Mouse (Mus musculus) hindbrain, embryonic 15.5 days (tissue): ENCODE data around the gene Zbed5. TPM values are rescaled to one million over a fixed set of nuclear protein-coding genes. Genes with fewer than 3 reads are reported as not detected.
"Not testable (repeated sequence)": the region's sequence is repeated elsewhere in the genome, so short reads cannot be mapped to it uniquely, and the experiment has no call there.

ENCODE experiments used
- ATAC-seq: fragments of 200-750 bp; cut with Nextera tagmentation; 2 replicates; pipeline ENCODE4 v1.8.0; 2017; ENCODE audit warnings: low read depth, moderate number of reproducible peaks, moderate TSS enrichment; ENCODE audit not compliant: low FRiP score
- H3K27ac ChIP-seq: fragments of 300-500 bp; sonication (generic); replicated peaks from 2 replicates; pipeline ENCODE4 v1.5.1; 2015; ENCODE audit warnings: mild to moderate bottlenecking, inconsistent platforms
- H3K27me3 ChIP-seq: fragments of 300-500 bp; sonication (generic); 2 replicates; pipeline ENCODE4 v1.6.1; 2015; ENCODE audit warnings: control low read depth, inconsistent platforms
- H3K36me3 ChIP-seq: fragments of 300-500 bp; sonication (generic); 2 replicates; pipeline ENCODE4 v1.6.1; 2015; ENCODE audit warnings: control low read depth, inconsistent platforms
- H3K4me1 ChIP-seq: fragments of 300-500 bp; sonication (generic); replicated peaks from 2 replicates; pipeline ENCODE4 v1.6.1; 2015; ENCODE audit warnings: control low read depth, inconsistent platforms
- H3K4me2 ChIP-seq: fragments of 300-500 bp; sonication (generic); 2 replicates; pipeline ENCODE4 v1.6.1; 2015; ENCODE audit warnings: moderate library complexity, mild to moderate bottlenecking, inconsistent platforms
- H3K4me3 ChIP-seq: fragments of 300-500 bp; sonication (generic); 2 replicates; pipeline ENCODE4 v1.5.1; 2015; ENCODE audit warnings: mild to moderate bottlenecking, inconsistent platforms
- H3K9ac ChIP-seq: fragments of 300-500 bp; sonication (generic); 2 replicates; pipeline ENCODE4 v1.6.1; 2015; ENCODE audit warnings: inconsistent platforms
- H3K9me3 ChIP-seq: fragments of 300-500 bp; sonication (generic); 2 replicates; pipeline ENCODE4 v1.6.1; 2016; ENCODE audit warnings: control low read depth, inconsistent platforms
- WGBS: fragments of 180-500 bp; shearing (Covaris S2); methylation state at CpG from one replicate; pipeline ENCODE4 v1.1.7; 2015; 5-methylcytosine and 5-hydroxymethylcytosine counted together
- polyA plus RNA-seq: library from polyadenylated mRNA; unstranded; fragments of >200 nt; fragmentation: Nextera tagmentation; extraction: Ambion mirVana; gene quantifications from 2 replicates; pipeline ENCODE4 v1.2.1, GENCODE M21; 2015

The Zbed5 gene
- polyA plus RNA-seq, 1 experiment from 2014 or later, result 13.6 TPM

DNA sequence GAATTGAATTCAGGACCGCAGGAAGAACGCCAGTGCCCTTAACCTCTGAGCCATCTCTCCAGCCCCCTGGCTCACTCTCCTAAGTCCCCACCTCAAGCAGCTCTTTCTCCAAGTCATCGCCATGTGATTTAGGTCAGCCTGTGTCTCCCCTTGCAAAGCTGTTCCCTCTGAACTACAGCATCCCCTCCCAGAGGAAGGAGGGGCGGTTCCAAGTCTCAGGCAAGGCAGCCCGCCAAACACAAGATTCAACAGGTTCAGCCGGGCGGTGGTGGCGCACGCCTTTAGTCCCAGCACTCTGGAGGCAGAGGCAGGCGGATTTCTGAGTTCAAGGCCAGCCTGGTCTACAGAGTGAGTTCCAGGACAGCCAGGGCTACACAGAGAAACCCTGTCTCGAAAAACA, 20.0 kb downstream of the Zbed5 start:
- not testable (repeated sequence) for H3K36me3 ChIP-seq, ATAC-seq, H3K9me3 ChIP-seq, H3K27me3 ChIP-seq, H3K9ac ChIP-seq, H3K4me2 ChIP-seq, H3K27ac ChIP-seq, H3K4me3 ChIP-seq, H3K4me1 ChIP-seq
- whole genome bisulfite sequencing, result 86% methylated on average over 11 of the region's 11 CpGs

DNA sequence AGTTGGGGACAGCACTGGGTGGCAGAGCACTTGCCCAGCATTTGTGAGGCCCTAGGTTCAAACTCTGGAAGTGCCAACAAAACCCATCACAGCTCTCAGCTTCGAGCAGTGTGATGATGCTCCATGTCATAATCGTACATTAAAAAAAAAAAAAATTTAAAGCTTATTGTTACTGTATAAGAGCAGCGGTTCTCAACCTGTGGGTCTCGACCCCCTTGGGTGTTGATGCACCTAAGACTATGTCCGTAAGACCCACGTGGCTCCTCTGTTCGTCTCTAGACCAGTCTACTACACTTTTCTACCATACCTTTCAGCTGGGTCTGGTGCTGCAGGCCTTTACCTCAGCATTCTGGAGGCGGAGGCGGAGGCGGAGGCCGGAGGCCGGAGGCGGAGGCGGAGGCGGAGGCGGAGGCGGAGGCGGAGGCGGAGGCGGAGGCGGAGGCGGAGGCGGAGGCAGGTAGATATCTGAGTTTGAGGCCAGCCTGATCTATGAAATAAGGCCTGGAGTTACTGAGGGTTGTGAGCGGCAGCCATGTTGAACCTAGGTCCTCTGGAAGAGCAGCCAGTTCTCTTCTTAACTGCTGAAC, 22.6 kb downstream of the Zbed5 start:
- H3K4me2 ChIP-seq, result no peak overlapping the region
- no peaks in the 10 kb centered on the region for H3K27me3 ChIP-seq
- no peaks in the 10 kb centered on the region for H3K9me3 ChIP-seq
- no peaks in the 10 kb centered on the region for H3K4me1 ChIP-seq
- 93% methylated on average over 24 of the region's 24 CpGs for WGBS
- no peak for ATAC-seq
- no peak overlapping the region for H3K4me3 ChIP-seq
- H3K27ac ChIP-seq, result no peak overlapping the region
- H3K36me3 ChIP-seq, result no peaks in the 10 kb centered on the region
- H3K9ac ChIP-seq, result no peak overlapping the region

DNA sequence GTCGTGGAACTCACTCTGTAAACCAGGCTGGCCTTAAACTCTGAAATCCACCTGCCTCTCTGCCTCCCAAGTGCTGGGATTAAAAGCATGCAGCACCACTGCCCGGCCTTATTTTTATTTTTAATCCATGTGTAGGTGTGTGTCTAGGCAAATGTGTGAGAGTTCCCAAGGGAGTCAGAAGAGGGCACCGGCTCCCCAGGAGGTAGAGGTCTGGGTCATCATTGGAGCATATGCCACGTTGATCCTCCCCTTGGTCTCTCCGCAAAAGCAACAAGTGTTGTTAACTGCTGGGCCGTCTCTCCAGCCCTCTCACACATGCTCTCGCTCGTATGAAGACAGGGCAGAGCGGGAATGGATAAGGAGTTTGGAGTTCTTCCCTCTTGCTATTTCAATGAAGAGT, 23.2 kb downstream of the Zbed5 start:
- ATAC-seq, result no peak
- Histone ChIP-seq H3K27me3 (no peaks in the 10 kb centered on the region), H3K27ac (no peak overlapping the region), H3K4me2 (no peak overlapping the region), H3K4me1 (no peaks in the 10 kb centered on the region), H3K4me3 (no peak overlapping the region), H3K9ac (no peak overlapping the region), H3K36me3 (no peaks in the 10 kb centered on the region), H3K9me3 (no peaks in the 10 kb centered on the region)
- WGBS, result 83% methylated on average over 9 of the region's 9 CpGs

DNA sequence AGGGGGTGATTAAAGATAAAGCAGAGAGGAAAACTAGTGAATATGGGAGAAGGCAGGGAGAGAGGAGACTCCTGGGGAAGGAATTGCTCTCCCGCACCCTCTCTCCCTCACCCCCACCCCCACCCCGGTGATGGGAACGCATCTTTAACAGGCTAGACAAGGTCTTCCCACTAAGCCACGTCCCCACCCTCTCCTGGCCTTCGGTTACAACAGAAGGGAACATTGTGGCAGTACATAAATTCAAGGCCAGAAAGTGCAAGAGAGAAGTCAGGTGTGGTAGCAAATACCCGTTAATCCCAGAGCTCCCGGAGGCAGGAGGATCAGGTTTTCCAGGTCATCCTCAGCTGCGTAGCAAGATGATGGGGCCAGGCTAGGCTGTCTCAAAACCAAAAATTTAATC, 23.8 kb downstream of the Zbed5 start:
- 68% methylated on average over 8 of the region's 8 CpGs for WGBS
- no peak overlapping the region for H3K4me3 ChIP-seq
- no peak for ATAC-seq
- no peaks in the 10 kb centered on the region for H3K27me3 ChIP-seq
- H3K9me3 ChIP-seq, result no peaks in the 10 kb centered on the region
- H3K4me1 ChIP-seq, result no peaks in the 10 kb centered on the region
- no peak overlapping the region for H3K27ac ChIP-seq
- H3K36me3 ChIP-seq, result no peaks in the 10 kb centered on the region
- H3K4me2 ChIP-seq, result no peak overlapping the region
- no peak overlapping the region for H3K9ac ChIP-seq

DNA sequence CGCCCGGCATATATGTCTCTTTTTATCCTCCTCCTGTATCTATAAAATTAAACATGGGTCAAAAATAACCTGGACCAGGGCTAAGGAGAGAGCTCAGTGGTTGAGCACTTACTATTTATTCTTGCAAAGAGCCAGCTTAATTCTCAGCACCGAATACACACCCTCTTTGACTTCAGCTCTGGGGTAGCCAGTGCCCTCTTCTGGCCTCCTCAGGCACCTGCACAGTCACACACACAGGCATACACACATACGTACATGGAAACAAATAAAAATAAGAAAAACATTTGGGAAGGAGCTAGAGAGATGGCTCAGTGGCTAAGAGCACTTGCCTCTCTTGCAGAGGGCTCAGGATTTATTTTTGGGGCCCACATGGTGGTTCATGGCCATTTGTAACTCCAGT, 26.4 kb downstream of the Zbed5 start:
- Histone ChIP-seq H3K4me2 (no peak overlapping the region), H3K36me3 (no peaks in the 10 kb centered on the region), H3K27me3 (no peaks in the 10 kb centered on the region), H3K27ac (no peak overlapping the region), H3K9ac (no peak overlapping the region), H3K4me3 (no peak overlapping the region), H3K9me3 (no peaks in the 10 kb centered on the region), H3K4me1 (no peaks in the 10 kb centered on the region)
- no peak for ATAC-seq
- WGBS, result 92% methylated on average over 4 of the region's 4 CpGs

DNA sequence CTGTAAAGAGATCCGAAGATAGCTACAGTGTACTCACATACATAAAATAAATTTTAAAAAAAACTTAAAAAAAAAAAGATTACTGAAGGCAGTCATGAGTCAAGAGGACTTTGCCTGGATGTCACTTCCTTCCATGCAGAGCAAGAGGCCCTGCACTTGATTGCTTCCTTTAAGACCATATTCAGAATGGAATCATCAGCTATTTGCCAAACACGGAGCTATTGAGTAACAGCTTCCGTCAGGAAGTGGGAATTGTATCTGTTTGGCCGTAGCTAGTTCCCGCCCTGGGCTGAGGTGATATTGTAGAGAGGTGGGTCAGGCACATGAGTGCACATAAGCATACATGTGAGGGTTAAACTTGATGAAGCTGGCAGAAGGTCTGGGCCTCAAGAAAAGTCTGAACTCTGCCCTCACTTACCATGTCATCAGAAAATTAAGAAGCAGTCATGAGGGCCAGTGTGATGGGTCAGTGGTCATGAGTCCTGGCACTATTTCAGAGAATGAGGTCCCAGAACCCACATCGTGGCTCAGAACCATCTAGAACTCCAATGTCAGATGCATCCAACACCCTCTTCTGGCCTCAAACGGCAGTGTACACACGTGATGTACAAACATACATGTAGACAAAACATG, 29.4 kb downstream of the Zbed5 start:
- H3K4me2 ChIP-seq, result no peak overlapping the region

DNA sequence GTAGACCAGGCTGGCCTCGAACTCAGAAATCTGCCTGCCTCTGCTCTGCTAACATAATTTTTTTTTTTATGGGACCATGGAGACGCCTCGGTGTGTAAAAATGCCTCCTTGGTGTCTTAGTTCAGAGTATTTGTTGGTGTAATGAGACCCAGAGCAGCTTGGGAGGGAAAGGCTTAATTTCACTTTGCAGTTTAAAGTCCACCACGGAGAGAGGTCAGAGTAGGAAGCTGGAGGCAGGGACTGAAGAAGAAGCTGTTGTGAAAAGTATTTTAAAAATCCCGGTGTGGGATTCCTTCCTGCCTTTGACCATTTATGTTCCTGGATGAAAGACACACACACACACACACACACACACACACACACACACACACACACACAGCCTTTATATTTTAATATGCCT, 30.4 kb downstream of the Zbed5 start:
- no peak for ATAC-seq
- Histone ChIP-seq H3K36me3 (no peaks in the 10 kb centered on the region), H3K4me1 (no peaks in the 10 kb centered on the region), H3K4me2 (no peak overlapping the region), H3K9ac (no peak overlapping the region), H3K4me3 (no peak overlapping the region), H3K9me3 (no peaks in the 10 kb centered on the region), H3K27me3 (no peaks in the 10 kb centered on the region), H3K27ac (no peak overlapping the region)
- WGBS, result 84% methylated on average over 5 of the region's 5 CpGs

More for the DNA sequence above, 29.4 kb downstream of the Zbed5 start:
- no peaks in the 10 kb centered on the region for H3K4me1 ChIP-seq
- no peaks in the 10 kb centered on the region for H3K36me3 ChIP-seq
- no peaks in the 10 kb centered on the region for H3K27me3 ChIP-seq
- H3K4me3 ChIP-seq, result no peak overlapping the region
- H3K9ac ChIP-seq, result no peak overlapping the region
- H3K27ac ChIP-seq, result no peak overlapping the region
- H3K9me3 ChIP-seq, result no peaks in the 10 kb centered on the region
- 92% methylated on average over 8 of the region's 8 CpGs for WGBS
- no peak for ATAC-seq

DNA sequence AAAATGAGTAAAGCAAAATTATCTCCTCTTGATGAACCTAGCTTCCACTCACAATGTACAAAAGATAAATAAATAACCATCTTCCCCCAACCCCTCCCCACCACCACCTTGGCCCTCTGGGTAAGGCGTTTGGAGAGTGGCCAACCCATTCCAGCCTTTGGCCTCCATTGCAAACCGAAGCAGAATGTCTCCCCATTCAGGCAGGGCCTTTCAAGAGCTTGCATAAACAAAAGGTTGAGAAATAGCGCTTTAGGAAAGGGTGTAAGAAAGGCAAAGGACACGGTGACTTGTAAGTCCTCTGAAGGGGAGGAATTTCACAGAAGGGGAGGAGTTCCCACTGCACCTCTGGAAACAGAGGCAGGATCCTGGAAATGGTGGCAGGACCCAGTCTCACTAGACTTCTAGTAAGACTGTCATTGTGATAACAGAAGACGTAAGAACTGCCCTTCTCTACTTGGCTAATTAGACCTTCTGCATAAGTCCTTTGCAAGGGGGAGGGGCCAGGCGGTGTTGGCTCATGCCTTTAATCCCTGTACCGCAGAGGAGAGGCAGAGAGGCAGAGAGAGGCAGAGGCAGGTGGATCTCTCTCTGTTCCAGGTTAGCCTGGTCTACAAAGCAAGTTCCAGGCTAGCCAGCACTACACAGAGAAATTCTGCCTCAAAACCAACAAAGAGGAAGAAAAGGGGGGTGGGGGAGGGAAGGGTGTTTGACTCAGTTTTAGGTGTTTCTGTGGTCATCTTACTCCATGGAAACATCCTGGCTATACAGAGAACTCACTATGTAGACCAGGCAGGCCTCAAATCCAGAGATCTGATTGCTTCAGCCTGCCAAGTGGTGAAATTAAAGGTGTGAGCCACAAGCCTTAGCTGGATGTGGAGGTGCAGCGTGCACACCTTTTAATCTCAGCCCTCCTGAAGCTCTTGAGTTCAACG, 34.7 kb downstream of the Zbed5 start:
- H3K4me2 ChIP-seq, result no peak overlapping the region
- no peak for ATAC-seq

DNA sequence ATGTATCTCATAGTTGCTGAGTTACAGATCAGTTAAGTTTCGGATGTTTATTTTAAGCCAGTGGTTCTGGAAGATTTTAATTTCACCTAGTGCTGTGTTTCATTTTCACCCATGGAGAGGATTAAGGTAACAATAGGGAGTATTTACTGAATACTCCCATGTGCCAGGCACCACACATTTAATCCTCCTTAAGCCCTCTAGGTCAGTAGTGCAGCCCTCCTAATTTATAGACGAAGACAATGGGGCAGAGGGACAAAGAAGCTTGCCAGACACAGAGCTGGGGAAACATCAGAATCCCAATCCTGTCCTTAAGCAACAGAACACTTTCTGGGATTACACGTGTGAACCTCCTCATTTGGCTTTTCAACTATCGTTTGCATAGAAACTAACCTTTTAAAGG, 41.4 kb downstream of the Zbed5 start:
- H3K27ac ChIP-seq, result no peak overlapping the region
- no peaks in the 10 kb centered on the region for H3K27me3 ChIP-seq
- H3K36me3 ChIP-seq, result no peaks in the 10 kb centered on the region
- no peak overlapping the region for H3K9ac ChIP-seq
- no peak overlapping the region for H3K4me2 ChIP-seq
- no peak overlapping the region for H3K4me3 ChIP-seq
- ATAC-seq, result no peak
- no peaks in the 10 kb centered on the region for H3K4me1 ChIP-seq
- 54% methylated on average over 4 of the region's 4 CpGs for WGBS
- H3K9me3 ChIP-seq, result no peaks in the 10 kb centered on the region

More for the DNA sequence above, 34.7 kb downstream of the Zbed5 start:
- H3K4me3 ChIP-seq, result no peak overlapping the region
- H3K4me1 ChIP-seq, result no peaks in the 10 kb centered on the region
- WGBS, result 49% methylated on average over 9 of the region's 9 CpGs
- H3K27ac ChIP-seq, result no peak overlapping the region
- no peaks in the 10 kb centered on the region for H3K9me3 ChIP-seq
- no peaks in the 10 kb centered on the region for H3K36me3 ChIP-seq
- no peak overlapping the region for H3K9ac ChIP-seq
- H3K27me3 ChIP-seq, result no peaks in the 10 kb centered on the region

DNA sequence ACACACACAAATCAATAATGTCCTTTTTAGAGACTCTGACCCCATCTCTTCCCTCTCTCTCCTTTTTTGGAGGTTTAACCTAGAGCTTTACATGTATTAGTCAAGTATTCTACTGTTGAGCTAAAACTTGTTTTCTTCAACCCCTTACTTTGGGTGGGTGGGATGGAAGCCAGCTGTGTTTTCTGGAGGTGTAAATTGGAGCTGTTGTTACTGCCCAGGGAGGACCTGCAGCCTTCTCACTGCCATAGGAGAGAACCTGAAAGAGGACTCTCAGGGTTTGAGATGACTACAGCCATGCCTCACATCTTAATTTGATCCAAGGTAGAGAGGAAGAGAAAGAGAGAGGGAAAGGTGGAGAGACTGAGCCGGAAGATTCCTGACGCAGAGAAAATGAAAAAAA, 44.8 kb downstream of the Zbed5 start:
- 71% methylated on average over 2 of the region's 2 CpGs for WGBS
- no peak for ATAC-seq
- H3K9ac ChIP-seq, result no peak overlapping the region

DNA sequence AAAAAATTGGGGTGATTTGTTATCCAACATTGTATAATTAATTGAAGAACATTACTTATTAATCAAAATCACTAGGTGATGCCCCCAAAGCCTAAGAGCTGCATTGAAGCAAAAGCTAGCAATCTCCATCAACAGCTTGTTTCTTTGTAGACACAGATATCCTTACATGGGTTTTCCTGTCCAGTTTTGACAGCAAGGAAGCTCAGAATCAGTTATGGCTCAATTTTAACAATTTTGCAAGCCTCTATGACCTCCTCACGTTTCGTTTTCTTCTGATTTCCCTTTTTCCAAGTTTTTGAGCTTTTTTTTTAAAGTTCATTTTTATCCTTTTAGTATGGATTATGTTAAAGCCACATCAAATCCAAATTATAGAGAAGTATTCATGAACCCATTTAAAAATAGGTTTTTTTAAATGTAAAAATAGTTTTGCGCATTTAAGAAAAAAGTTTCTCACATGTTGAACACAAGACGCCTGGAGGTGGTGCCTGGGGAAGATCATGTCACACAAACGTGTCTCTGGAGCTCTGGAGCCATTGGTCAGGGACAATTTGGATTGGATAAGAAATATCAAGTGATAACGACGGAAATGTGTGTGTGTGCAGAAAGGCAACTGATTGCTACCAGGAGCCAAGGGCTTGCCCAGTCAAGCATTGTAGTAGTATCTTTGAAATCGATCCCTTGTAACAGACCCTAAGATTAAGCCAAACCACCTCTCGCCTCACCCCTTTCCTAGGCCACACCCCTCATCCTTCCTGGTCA, 45.4 kb downstream of the Zbed5 start:
- H3K27ac ChIP-seq, result peak overlapping the region; percentile 75
- ATAC-seq, result no peak
- peak overlapping the region; percentile 58 for H3K4me3 ChIP-seq
- 9% methylated on average over 9 of the region's 9 CpGs for WGBS
- peaks cover 10% of the 10 kb centered on the region for H3K4me1 ChIP-seq
- H3K36me3 ChIP-seq, result no peaks in the 10 kb centered on the region
- peak overlapping the region; percentile 32; the same call in 1 of the 2 replicates for H3K9ac ChIP-seq
- H3K4me2 ChIP-seq, result peak overlapping the region; percentile 57
- no peaks in the 10 kb centered on the region for H3K27me3 ChIP-seq
- H3K9me3 ChIP-seq, result no peaks in the 10 kb centered on the region

More for the DNA sequence above, 44.8 kb downstream of the Zbed5 start:
- Histone ChIP-seq H3K27me3 (no peaks in the 10 kb centered on the region), H3K4me2 (no peak overlapping the region), H3K36me3 (no peaks in the 10 kb centered on the region), H3K9me3 (no peaks in the 10 kb centered on the region), H3K27ac (no peak overlapping the region), H3K4me3 (no peak overlapping the region), H3K4me1 (peaks cover 10% of the 10 kb centered on the region)
